Mouse (Mus musculus): ENCODE results near the gene Olfr1316.

Gene Olfr1316

GRCm38 (mm10) chr2:112134877-112135276, at the start of gene Olfr1316:
Olfr1316 (minus strand) TSS chr2:112134977.
- DNase-seq (ENCODE audit: low read depth, low spot score), result no peak

- DNase-seq (ENCODE audit: low read depth, low spot score), result no peak
These were observed 19.1 kb upstream of the Olfr1316 start, which contains the start of gene Olfr1318 for GRCm38 (mm10) chr2:112153898-112154297. Olfr1318 (plus strand) TSS chr2:112154198.

- no peak for DNase-seq (ENCODE audit: low read depth, low spot score)
These were observed 5.3 kb upstream of the Olfr1316 start, which contains the start of gene Olfr1317 for GRCm38 (mm10) chr2:112140029-112140428. Olfr1317 (plus strand) TSS chr2:112140329.

- no peak for DNase-seq (ENCODE audit: low read depth, low spot score)
These were observed 19.4 kb downstream of the Olfr1316 start, which contains the start of gene Olfr1315-ps1 for GRCm38 (mm10) chr2:112115340-112115739. Olfr1315-ps1 (minus strand) TSS chr2:112115440.

- DNase-seq (ENCODE audit: low read depth, low spot score), result no peak
These were observed 38.1 kb downstream of the Olfr1316 start, which contains the start of gene Olfr1314 for GRCm38 (mm10) chr2:112096681-112097080. Olfr1314 (minus strand) TSS chr2:112096781.

DNA sequence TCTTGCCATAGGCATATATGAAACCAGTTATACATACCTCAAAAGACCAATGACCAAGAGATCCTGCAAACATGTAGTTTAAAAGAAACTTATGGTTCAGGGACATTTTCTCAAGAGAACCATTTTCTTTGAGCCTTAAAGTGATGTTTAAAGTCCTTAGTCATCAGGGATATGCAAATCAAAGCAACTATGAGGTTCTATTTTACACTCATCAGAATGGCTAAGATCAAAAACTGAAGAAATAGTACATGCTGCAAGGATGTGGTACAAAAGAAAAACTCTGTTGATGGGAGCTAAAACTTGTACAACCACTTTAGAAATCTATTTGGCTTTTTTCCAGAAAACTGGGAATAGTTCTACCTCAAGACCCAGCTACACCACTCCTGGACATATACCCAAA, 57.0 kb downstream of the Olfr1316 start, which contains the start of gene Olfr1313:
Gene Olfr1313 (minus strand): TSS at position 101 of the 400 bp plus-strand sequence.
- no peak for DNase-seq (ENCODE audit: low read depth, low spot score)

All from forelimb bud, embryonic 11.5 days (tissue).